Mouse (Mus musculus): Measurements from ENCODE around the gene Trnp1. TPM values are rescaled to one million over a fixed set of nuclear protein-coding genes. Genes with fewer than 3 reads are reported as not detected.
A peak's percentile ranks its signal among the peaks of the same experiment; 100 is the strongest.

Trnp1 gene
- total and polyA plus RNA-seq, 2 experiments: 0.05 TPM; not detected in 1

DNA sequence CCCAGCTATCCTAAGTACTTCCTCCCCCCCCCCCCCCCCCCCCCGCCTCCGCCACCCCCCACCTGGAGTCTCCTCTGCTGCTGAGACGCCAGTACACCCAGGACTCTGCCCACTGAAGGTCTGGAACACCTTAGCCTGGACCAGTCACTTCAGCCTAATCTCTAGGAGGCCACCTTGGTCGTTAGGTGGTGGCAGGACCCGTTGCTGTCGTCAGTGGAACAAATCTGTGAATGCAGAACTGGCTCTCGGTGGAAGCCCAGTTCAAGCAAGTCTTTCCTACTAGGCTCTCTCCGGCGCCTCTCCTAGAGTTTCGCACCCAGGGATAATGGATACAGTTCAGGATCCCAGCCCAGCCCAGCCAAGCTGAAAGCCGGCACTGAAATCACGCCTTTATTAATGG, 4.5 kb downstream of the Trnp1 start:
- Histone ChIP-seq H3K4me3 (ENCODE audit: insufficient read depth, low read depth, low read length) (peak overlapping the region; percentile 53), H3K36me3 (ENCODE audit: control insufficient read depth, insufficient read depth, low read length) (no peaks in the 10 kb centered on the region), H3K4me1 (ENCODE audit: control insufficient read depth, insufficient read depth, low read length) (no peaks in the 10 kb centered on the region; the same call in 1 of the 2 replicates), H3K27ac (replicated peaks; ENCODE audit: insufficient read depth, low read depth, low read length) (peak overlapping the region; percentile 12; the same call in 1 of the 2 replicates), H3K79me2 (ENCODE audit: control insufficient read depth, insufficient read depth, low read length) (no peaks in the 10 kb centered on the region), H3K27me3 (ENCODE audit: control insufficient read depth, insufficient read depth, low read length) (peaks cover 17% of the 10 kb centered on the region), H3K9ac (ENCODE audit: low read depth, low read length) (peak overlapping the region; percentile 17)
- no peak for DNase-seq (ENCODE audit: extremely low read depth, low read depth, low spot score)
- TF ChIP-seq CTCF (IDR thresholded peaks at IDR 0.05; ENCODE audit: low read depth, low read length): no peak
- TF ChIP-seq POLR2A (IDR thresholded peaks at IDR 0.05; ENCODE audit: extremely low read depth, insufficient read depth, low read length): no peak
- 15% methylated on average over 12 of the region's 12 CpGs for WGBS

DNA sequence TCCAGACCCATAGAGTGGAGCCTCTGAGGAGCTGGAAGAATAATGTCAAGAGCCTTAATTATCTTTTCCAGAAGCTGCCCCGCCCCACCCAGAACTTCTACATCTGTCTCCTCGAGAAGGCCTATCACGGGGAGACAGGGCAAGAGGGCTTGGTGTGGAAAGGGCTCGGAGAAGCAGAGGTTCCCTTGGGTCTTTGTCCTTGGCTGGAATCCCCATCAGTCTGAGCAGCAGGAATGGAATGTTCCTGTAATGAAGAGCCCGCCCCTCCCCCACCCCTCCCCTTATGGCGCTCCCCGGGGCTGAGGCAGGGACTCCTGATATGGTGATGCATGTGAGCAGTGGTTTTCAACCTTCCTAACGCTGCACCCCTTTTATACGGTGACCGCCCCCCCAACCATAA, 6.5 kb downstream of the Trnp1 start:
- H3K36me3 ChIP-seq (ENCODE audit: control insufficient read depth, insufficient read depth, low read length): no peaks in the 10 kb centered on the region
- DNase-seq (ENCODE audit: extremely low read depth, low read depth, low spot score): no peak
- H3K4me1 ChIP-seq (ENCODE audit: control insufficient read depth, insufficient read depth, low read length): no peaks in the 10 kb centered on the region; the same call in 1 of the 2 replicates
- WGBS: 45% methylated on average over 10 of the region's 10 CpGs
- no peak overlapping the region for H3K4me3 ChIP-seq (ENCODE audit: insufficient read depth, low read depth, low read length)
- peaks cover 2% of the 10 kb centered on the region; the same call in 1 of the 2 replicates for H3K27me3 ChIP-seq (ENCODE audit: control insufficient read depth, insufficient read depth, low read length)
- TF ChIP-seq CTCF (IDR thresholded peaks at IDR 0.05; ENCODE audit: low read depth, low read length) (no peak), POLR2A (IDR thresholded peaks at IDR 0.05; ENCODE audit: extremely low read depth, insufficient read depth, low read length) (no peak)
- H3K79me2 ChIP-seq (ENCODE audit: control insufficient read depth, insufficient read depth, low read length): no peaks in the 10 kb centered on the region
- no peak overlapping the region for H3K27ac ChIP-seq (replicated peaks; ENCODE audit: insufficient read depth, low read depth, low read length)
- H3K9ac ChIP-seq (ENCODE audit: low read depth, low read length): no peak overlapping the region

DNA sequence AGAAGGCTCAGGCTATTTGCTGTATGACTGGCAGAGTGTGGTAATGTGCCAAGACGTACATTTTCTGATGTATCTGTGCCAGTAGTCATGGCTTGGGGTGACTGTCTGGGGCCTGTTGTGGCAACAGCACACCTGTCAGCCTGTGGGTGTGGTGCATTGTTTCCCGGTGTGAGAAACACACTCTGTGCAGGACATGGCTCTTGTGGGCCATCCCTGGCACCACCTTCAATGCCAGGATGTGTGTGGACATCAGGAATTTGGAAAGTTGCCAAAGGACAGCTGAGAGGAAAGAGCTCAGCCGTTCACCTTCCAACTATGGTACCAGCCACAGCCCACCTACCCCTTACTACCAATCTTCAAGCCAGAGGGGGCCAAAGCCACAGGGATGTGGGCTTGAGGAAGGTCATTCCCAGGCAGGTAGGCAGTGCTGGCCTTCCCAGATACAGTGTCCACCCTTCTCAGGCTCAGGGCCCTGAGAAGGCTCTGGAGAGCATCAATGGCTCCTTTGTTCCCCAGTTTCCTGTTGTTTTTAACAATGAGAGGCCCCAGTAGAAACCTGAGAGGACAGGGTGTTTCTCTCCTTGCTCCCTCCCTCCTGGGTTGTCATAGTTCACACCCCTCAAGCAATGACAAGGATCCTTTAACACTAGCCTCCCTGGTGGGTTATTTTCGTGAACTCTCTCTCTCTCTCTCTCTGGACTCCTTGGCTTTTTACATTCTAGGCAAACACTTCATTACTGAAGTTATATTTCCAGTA, 8.7 kb downstream of the Trnp1 start:
- TF ChIP-seq POLR2A (IDR thresholded peaks at IDR 0.05; ENCODE audit: extremely low read depth, insufficient read depth, low read length) (no peak), CTCF (IDR thresholded peaks at IDR 0.05; ENCODE audit: low read depth, low read length) (no peak)

DNA sequence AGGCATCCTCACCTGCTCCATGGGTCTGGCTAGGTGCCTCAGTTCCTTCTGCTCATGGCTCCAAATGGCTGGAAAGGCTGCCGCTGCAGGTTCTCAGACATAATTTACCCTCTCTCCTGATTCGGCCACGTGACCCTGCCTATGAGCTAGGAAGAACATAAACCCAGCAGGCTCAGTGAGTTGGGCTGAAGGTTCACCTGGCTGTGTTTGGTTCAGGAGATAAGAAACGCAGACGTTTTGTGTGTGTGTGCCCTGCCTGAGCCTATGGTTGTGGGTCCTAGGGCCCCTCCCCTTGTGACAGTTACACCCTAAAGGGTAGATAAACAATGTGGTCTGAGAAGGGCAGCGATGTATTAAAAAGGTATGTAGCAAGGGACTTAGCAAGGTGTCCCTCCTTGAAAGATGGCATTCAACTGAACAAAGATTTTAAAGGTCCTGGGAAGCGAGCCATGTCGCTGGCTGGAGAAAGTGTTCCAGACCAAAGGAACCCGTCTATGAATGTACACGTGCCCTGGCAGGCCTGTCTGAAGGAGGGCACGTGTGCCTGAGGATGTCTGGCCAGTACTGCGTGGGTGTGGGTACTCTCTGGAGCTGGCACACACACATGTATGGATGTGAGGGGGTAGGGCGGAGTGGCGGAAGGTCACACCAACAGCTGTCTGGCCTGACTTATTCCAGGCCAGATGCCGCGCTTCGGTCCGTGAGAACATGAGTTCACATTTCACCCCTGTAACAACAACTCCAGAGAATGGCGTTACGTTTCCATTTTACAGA, 9.5 kb downstream of the Trnp1 start:
- Histone ChIP-seq H3K27me3 (ENCODE audit: control insufficient read depth, insufficient read depth, low read length) (no peaks in the 10 kb centered on the region), H3K9ac (ENCODE audit: low read depth, low read length) (no peak overlapping the region), H3K79me2 (ENCODE audit: control insufficient read depth, insufficient read depth, low read length) (no peaks in the 10 kb centered on the region), H3K27ac (replicated peaks; ENCODE audit: insufficient read depth, low read depth, low read length) (no peak overlapping the region), H3K36me3 (ENCODE audit: control insufficient read depth, insufficient read depth, low read length) (no peaks in the 10 kb centered on the region), H3K4me1 (ENCODE audit: control insufficient read depth, insufficient read depth, low read length) (no peaks in the 10 kb centered on the region; the same call in 1 of the 2 replicates), H3K4me3 (ENCODE audit: insufficient read depth, low read depth, low read length) (no peak overlapping the region)
- 84% methylated on average over 20 of the region's 20 CpGs for WGBS
- no peak for DNase-seq (ENCODE audit: extremely low read depth, low read depth, low spot score)
- TF ChIP-seq CTCF (IDR thresholded peaks at IDR 0.05; ENCODE audit: low read depth, low read length) (no peak), POLR2A (IDR thresholded peaks at IDR 0.05; ENCODE audit: extremely low read depth, insufficient read depth, low read length) (no peak)

More for the DNA sequence above, 8.7 kb downstream of the Trnp1 start:
- H3K4me3 ChIP-seq (ENCODE audit: insufficient read depth, low read depth, low read length): no peak overlapping the region
- H3K79me2 ChIP-seq (ENCODE audit: control insufficient read depth, insufficient read depth, low read length): no peaks in the 10 kb centered on the region
- H3K4me1 ChIP-seq (ENCODE audit: control insufficient read depth, insufficient read depth, low read length): no peaks in the 10 kb centered on the region; the same call in 1 of the 2 replicates
- WGBS: 62% methylated on average over 4 of the region's 4 CpGs
- H3K27ac ChIP-seq (replicated peaks; ENCODE audit: insufficient read depth, low read depth, low read length): no peak overlapping the region
- no peaks in the 10 kb centered on the region for H3K27me3 ChIP-seq (ENCODE audit: control insufficient read depth, insufficient read depth, low read length)
- no peak for DNase-seq (ENCODE audit: extremely low read depth, low read depth, low spot score)
- no peak overlapping the region for H3K9ac ChIP-seq (ENCODE audit: low read depth, low read length)
- H3K36me3 ChIP-seq (ENCODE audit: control insufficient read depth, insufficient read depth, low read length): no peaks in the 10 kb centered on the region

DNA sequence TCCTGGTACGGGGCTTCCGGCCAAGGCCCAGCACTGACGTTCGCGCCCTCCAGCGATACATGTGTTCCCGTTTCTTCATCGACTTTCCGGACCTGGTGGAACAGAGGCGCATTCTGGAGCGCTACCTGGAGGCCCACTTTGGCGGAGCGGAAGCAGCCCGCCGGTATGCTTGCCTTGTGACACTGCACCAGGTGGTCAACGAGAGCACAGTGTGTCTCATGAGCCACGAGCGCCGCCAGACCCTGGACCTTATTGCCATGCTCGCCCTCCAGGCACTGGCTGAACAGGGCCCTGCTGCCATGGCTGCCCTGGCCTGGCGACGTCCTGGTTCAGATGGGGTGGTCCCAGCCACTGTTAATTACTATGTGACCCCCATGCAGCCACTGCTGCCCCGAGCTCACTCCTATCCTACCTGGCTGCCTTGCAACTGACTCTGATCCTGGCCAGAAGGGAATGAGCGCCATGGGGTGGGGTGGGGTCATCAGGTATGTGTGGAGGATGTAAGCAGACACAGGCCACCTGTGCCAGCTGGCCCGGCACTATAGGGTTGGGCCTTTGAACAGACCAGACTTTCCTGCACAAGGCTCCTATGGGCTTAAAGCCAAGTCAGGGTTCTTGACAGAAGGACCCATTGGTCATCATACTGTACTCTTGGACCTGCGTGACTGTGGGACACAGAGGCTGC, 11.5 kb downstream of the Trnp1 start:
- TF ChIP-seq POLR2A (IDR thresholded peaks at IDR 0.05; ENCODE audit: extremely low read depth, insufficient read depth, low read length) (no peak), CTCF (IDR thresholded peaks at IDR 0.05; ENCODE audit: low read depth, low read length) (no peak)
- Histone ChIP-seq H3K79me2 (ENCODE audit: control insufficient read depth, insufficient read depth, low read length) (no peaks in the 10 kb centered on the region), H3K4me1 (ENCODE audit: control insufficient read depth, insufficient read depth, low read length) (no peaks in the 10 kb centered on the region; the same call in 1 of the 2 replicates), H3K27ac (replicated peaks; ENCODE audit: insufficient read depth, low read depth, low read length) (no peak overlapping the region), H3K9ac (ENCODE audit: low read depth, low read length) (no peak overlapping the region), H3K4me3 (ENCODE audit: insufficient read depth, low read depth, low read length) (no peak overlapping the region), H3K36me3 (ENCODE audit: control insufficient read depth, insufficient read depth, low read length) (no peaks in the 10 kb centered on the region), H3K27me3 (ENCODE audit: control insufficient read depth, insufficient read depth, low read length) (no peaks in the 10 kb centered on the region)
- no peak for DNase-seq (ENCODE audit: extremely low read depth, low read depth, low spot score)
- WGBS: 93% methylated on average over 26 of the region's 26 CpGs

Data from liver, adult 2 months (tissue).